Mouse (Mus musculus) thymus, postnatal 0 days (tissue): Measurements from ENCODE around the gene Cybb. TPM values are rescaled to one million over a fixed set of nuclear protein-coding genes. Genes with fewer than 3 reads are reported as not detected.
A peak's percentile ranks its signal among the peaks of the same experiment; 100 is the strongest.
"Not testable (repeated sequence)": the region's sequence is repeated elsewhere in the genome, so short reads cannot be mapped to it uniquely, and the experiment has no call there.

Experiments
- DNase-seq: peaks from one replicate; pipeline ENCODE4 v3.0.0-alpha.2; 2015; ENCODE audit warnings: low spot score
- polyA plus RNA-seq: library from polyadenylated mRNA; unstranded; fragments of >200 nt; fragmentation: Nextera tagmentation; extraction: Ambion mirVana; gene quantifications from 2 replicates; pipeline ENCODE4 v1.2.1, GENCODE M21; 2015

The Cybb gene
- polyA plus RNA-seq: 3.5 and 4.3 TPM in 2 replicates

GRCm38 (mm10) chrX:9487671-9488070 lies at the start of gene Cybb:
Gene Cybb, minus strand, starts transcription at chrX:9487771.
- DNase-seq: no peak

DNA sequence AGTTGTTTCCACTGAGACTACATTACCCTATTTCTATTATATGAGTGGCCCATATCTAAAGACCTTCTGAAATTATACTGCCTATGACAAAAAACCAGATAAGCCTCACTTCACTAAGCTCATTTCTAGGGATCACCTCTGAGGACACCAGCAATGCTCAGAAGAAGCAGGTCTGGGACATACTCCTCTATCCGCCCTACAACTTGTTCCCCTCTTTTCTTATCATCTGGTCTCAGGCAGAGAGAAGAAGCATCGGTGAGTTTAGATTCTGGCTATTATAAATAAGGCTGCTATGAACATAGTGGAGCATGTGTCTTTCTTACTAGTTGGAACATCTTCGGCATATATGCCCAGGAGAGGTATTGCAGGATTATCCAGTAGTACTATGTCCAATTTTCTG lies 49.3 kb upstream of the Cybb start:
- DNase-seq: no peak

DNA sequence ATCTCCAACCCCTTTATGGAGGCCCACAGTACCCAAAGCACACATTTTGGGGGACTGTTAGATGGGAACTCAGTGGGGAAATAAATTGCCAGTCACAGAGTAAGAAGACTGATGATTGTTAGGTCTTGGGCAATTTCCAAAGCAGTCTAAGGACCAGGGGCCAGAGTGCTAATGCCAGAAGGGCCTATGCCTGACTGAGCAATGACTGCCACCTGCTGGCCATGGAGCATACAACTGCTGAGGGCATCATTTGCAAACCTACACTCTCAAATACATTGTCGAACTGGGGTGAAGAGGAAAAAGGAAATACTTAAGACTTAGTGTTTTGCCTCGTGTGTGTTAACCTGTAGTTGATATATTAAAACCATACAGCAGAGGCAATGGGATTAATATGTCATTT lies 32.4 kb upstream of the Cybb start:
- peak; percentile 5 for DNase-seq

- not testable (repeated sequence) for DNase-seq
Measured at GRCm38 (mm10) chrX:9517531-9517930, 30.0 kb upstream of the Cybb start.

DNA sequence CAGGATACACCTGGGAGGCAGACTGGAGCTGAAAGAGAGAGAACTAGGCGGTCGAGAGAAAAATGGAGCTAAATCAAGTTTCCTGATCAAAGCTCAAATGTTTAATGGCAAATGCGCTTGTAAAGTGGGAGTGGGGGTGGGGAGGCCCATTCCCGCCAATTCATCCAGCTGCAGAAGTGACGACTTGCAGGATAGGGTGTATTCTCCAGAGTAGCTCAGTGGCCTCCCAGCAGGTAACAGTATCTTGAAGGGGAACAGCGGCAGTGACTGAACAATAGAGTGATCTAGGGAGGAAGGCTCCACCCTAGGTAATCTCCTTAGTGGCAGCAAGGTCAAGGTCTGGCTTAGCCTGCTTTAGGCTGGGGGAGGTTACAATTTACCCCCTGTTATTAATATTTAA lies 12.5 kb downstream of the Cybb start:
- not testable (repeated sequence) for DNase-seq

DNA sequence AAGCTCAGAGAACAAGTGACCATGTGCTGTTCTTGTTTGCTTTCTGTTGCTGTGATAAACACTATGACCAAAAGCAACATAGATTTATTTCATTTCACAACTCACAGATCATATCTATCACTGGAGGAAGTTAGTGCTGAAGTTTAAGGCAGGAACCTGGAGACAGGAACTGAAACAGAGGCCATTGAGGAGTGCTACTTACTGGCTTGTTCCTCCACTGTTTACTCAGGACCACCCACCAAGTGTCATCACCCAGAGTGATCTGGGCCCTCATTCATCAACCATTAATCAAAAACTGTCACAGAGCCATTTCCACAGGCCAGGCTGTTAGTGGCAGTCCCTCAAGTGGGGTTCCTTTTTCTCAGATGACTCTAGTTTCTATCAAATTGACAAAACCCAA lies 13.1 kb downstream of the Cybb start:
- DNase-seq: no peak

- DNase-seq: no peak
Measured at GRCm38 (mm10) chrX:9473768-9474167, 13.8 kb downstream of the Cybb start.

DNA sequence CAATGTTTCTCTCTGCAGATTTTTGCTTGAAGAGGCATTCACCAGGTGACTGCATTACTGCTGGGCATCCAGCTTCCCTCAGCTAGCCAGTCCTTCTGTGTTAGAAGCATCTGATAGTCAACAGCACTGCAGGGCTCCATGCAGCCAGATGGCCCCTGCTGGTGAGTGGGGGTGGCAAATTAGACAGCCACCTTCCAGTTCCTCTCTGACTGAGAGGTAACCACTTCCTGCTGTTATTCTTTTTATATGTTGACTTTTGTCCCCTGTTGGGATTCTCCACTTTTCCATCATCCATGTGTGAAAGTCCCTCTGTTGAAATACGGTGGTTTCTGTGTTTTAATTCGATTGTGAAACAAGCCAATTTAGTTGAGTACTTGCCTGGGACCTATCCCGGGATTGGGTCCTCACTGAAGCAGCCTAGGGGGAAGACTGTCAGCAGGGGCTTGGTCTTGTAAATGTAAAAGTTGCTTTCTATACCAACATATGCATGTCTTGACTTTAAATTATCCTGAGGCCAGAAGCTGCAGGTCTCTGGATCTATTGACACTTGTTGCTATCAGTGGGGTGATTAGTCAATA lies 16.7 kb downstream of the Cybb start:
- DNase-seq: peak; percentile 3

DNA sequence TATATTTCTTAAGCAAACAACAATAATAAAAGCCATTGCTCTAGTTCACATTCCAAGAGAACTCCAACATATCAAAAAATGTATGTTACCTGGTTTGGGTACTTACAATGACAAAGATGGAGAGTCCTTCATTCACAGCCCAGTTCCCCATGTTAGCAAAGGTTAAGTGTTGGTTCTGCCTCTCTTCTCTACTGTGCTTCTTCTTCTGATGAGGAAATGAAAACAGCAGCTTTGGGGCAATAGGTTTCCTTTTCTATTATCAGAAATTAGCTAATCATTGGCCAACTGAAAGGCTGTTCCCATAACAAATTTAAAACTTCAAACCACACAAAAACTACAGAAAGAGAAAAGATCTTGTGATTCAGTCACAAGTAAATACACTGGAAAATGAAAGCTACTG lies 18.5 kb downstream of the Cybb start:
- DNase-seq: no peak

- no peak for DNase-seq
Measured at GRCm38 (mm10) chrX:9467020-9467419, 20.6 kb downstream of the Cybb start.

DNA sequence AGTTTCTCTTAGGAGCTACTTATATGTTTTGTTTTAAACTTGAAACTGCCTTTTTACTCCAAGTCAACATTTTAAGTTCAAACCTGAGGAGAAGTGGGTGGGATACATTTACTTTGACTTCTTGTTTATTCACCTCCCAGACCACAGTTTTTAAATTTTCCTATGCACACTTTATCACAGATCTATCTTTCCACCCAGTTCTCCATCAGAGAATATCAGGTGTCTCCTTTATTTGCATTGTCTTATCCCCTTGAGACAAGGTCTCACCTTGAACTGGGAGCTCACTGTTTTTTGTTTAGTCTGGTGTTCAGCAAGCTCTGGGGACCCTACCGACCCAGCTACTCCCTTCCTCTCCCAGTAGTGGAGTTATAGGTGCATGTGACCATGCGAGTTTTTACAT lies 21.7 kb downstream of the Cybb start:
- no peak for DNase-seq

DNA sequence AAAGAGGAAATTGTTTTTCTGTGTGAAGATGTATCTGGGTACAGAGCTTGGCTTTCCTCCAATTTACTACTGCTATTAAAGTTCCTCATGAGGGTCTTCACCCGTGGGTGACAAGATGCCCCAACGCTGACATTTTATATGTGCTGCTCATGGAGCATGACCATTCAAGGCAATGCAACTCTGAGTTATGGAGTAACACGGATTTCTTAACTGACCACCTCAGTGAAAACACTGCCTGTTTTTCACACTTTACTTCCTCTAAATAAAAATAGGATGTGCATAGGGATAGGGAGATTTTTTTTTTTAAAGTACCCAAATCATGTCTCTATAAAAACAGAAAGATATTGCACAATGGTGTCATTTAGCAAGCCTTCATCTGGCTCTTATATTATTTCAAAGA lies 24.9 kb downstream of the Cybb start:
- DNase-seq: no peak

- DNase-seq: no peak
Measured at GRCm38 (mm10) chrX:9461399-9461798, 26.2 kb downstream of the Cybb start.

GRCm38 (mm10) chrX:9460387-9460930 lies 27.1 kb downstream of the Cybb start:
- no peak for DNase-seq

DNA sequence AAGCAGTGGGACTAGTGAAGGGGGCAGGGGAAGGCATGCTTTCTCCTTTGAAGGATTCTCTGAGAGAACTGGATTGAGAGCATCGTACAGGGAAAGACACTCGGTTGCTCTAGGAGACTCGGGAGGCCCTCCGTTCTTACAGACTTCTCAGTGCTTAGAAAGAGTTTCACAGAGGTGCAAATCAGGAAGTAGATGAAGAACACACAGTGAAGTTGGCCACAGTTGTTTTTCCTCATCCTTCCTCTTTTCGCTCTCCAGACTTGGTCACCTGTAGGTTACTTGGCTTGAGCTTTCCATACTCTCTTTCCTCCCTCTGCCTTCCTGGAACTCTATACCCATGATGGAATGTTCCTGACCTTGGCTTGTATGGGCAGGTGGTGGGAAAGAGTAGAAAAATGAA lies 35.2 kb downstream of the Cybb start:
- DNase-seq: no peak

DNA sequence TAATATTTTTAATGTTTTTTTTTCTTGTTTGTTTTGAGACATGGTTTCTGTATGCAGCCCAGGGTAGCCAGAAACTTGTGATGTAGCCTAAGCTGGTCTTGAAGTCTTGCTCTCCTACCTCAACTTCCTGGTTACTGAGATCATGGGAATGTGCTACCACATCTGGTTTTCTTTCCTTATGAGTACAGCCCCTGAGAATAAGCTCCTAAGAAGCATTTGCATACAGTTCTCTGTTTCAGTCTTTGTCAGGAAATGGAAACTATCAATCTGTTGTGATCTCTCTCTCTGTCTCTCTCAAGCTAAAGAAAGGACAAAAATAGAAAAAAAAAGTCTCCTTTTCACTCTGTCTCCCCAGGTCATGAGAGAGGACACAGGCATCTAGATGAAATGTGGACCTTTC lies 40.3 kb downstream of the Cybb start:
- DNase-seq: no peak

GRCm38 (mm10) chrX:9441102-9441501 lies 46.5 kb downstream of the Cybb start:
- no peak for DNase-seq

DNA sequence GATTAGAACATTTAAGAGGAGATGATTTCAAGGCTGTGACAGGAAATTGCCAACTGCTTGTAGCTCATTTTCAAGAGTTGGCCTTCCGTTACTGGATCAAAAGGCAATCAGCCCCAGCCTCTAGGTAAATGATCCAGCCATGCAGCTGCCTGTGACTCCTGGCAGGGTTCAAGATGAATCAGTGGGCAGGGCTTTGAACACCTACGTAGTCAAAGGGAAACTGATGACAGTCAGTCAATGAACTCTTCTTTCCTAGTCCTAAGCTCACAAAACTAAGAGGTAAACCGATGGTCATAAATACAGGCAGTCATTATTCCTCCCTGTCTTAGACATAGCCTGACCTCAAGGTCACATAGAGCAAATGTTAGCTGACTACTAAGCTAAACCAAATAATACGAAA lies 47.0 kb downstream of the Cybb start:
- no peak for DNase-seq

DNA sequence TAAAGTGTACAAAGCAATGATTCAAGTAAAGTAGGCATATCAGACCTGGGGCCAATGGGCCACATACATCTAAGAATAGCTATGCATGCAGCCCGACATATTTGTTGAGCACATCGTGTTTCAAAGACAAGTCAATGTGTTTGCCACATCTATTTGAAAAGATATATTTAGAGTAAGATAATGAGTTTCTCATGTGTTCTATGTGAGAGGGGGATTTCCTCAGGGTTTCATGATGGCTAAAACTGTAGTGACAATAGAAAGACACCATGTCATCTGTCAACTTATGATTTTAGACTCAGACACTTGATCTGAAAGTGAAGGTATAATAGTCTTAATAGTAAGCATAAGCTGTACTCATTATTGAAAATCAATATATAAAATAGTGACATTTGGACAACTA lies 48.3 kb downstream of the Cybb start:
- DNase-seq: no peak

DNA sequence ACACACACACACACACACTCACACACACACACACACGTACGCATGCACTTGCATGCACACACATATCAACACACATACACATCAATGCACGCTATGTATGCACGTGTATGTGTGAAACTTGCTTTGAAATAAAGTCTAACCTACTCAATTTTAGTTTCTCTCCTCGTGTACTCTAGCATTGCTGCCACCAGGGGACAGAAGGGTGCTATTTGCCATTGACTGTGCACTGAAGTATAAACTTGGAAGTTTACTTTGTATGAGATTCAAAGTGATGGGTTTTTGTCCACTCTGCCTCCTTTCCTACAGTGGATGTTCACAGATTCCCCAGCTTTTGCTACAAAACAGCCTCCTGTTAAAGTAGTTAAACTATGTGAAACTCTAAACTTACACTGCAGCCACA lies 73.7 kb downstream of the Cybb start:
- no peak for DNase-seq
